Mouse (Mus musculus): Measurements from ENCODE around the gene Lrrfip1. TPM values are rescaled to one million over a fixed set of nuclear protein-coding genes. Genes with fewer than 3 reads are reported as not detected.

Lrrfip1 gene
- polyA plus RNA-seq, 1 experiment from 2014 or later = 27.6 TPM

- no peaks in the 10 kb centered on the region for H3K9me3 ChIP-seq
- H3K4me3 ChIP-seq = no peak overlapping the region
- H3K27me3 ChIP-seq (replicated peaks) = no peaks in the 10 kb centered on the region
- no peak overlapping the region for H3K4me2 ChIP-seq (replicated peaks)
- 83% methylated on average over 3 of the region's 3 CpGs for WGBS
- no peaks in the 10 kb centered on the region for H3K36me3 ChIP-seq
- ATAC-seq (ENCODE audit: low FRiP score, low read depth) = no peak
- H3K27ac ChIP-seq = no peak overlapping the region
- peaks cover 24% of the 10 kb centered on the region for H3K4me1 ChIP-seq
- H3K9ac ChIP-seq = no peak overlapping the region
These were observed 15.3 kb downstream of the Lrrfip1 start for GRCm38 (mm10) chr1:91013803-91014202.

GRCm38 (mm10) chr1:91015571-91015970 is 17.0 kb downstream of the Lrrfip1 start:
- H3K36me3 ChIP-seq = no peaks in the 10 kb centered on the region
- H3K9ac ChIP-seq = no peak overlapping the region
- no peak overlapping the region for H3K4me2 ChIP-seq (replicated peaks)
- no peak for ATAC-seq (ENCODE audit: low FRiP score, low read depth)
- H3K9me3 ChIP-seq = no peaks in the 10 kb centered on the region
- H3K27me3 ChIP-seq (replicated peaks) = no peaks in the 10 kb centered on the region
- no peak overlapping the region for H3K27ac ChIP-seq
- H3K4me3 ChIP-seq = no peak overlapping the region
- H3K4me1 ChIP-seq = peaks cover 24% of the 10 kb centered on the region
- WGBS = 68% methylated on average over 7 of the region's 7 CpGs

- H3K27me3 ChIP-seq (replicated peaks) = no peaks in the 10 kb centered on the region
- no peak overlapping the region for H3K27ac ChIP-seq
- ATAC-seq (ENCODE audit: low FRiP score, low read depth) = no peak
- H3K4me1 ChIP-seq = peaks cover 17% of the 10 kb centered on the region
- H3K9ac ChIP-seq = 0 out of 2 replicates have a peak overlapping the region, but pooled peaks have one; percentile 8
- no peaks in the 10 kb centered on the region for H3K36me3 ChIP-seq
- peak overlapping the region; percentile 32 for H3K4me2 ChIP-seq (replicated peaks)
- no peaks in the 10 kb centered on the region for H3K9me3 ChIP-seq
- H3K4me3 ChIP-seq = no peak overlapping the region
- 19% methylated on average over 20 of the region's 20 CpGs for WGBS
These were observed 18.7 kb downstream of the Lrrfip1 start for GRCm38 (mm10) chr1:91017111-91017758.

GRCm38 (mm10) chr1:91019346-91019745 is 20.8 kb downstream of the Lrrfip1 start:
- 84% methylated on average over 2 of the region's 2 CpGs for WGBS
- H3K27me3 ChIP-seq (replicated peaks) = no peaks in the 10 kb centered on the region
- H3K9me3 ChIP-seq = no peaks in the 10 kb centered on the region
- H3K4me3 ChIP-seq = no peak overlapping the region
- no peak overlapping the region for H3K27ac ChIP-seq
- H3K9ac ChIP-seq = no peak overlapping the region
- peaks cover 9% of the 10 kb centered on the region for H3K4me1 ChIP-seq
- H3K4me2 ChIP-seq (replicated peaks) = no peak overlapping the region
- ATAC-seq (ENCODE audit: low FRiP score, low read depth) = no peak
- no peaks in the 10 kb centered on the region for H3K36me3 ChIP-seq

GRCm38 (mm10) chr1:91021304-91021703 is 22.8 kb downstream of the Lrrfip1 start:
- Histone ChIP-seq H3K36me3 (no peaks in the 10 kb centered on the region), H3K4me2 (replicated peaks) (no peak overlapping the region), H3K9me3 (no peaks in the 10 kb centered on the region), H3K27me3 (replicated peaks) (no peaks in the 10 kb centered on the region), H3K4me1 (peaks cover 9% of the 10 kb centered on the region), H3K27ac (no peak overlapping the region), H3K9ac (no peak overlapping the region), H3K4me3 (no peak overlapping the region)
- no peak for ATAC-seq (ENCODE audit: low FRiP score, low read depth)
- 67% methylated on average over 3 of the region's 3 CpGs for WGBS

- 78% methylated on average over 11 of the region's 11 CpGs for WGBS
- ATAC-seq (ENCODE audit: low FRiP score, low read depth) = no peak
- Histone ChIP-seq H3K4me2 (replicated peaks) (no peak overlapping the region), H3K27me3 (replicated peaks) (no peaks in the 10 kb centered on the region), H3K4me3 (no peak overlapping the region), H3K27ac (no peak overlapping the region), H3K36me3 (no peaks in the 10 kb centered on the region), H3K9ac (no peak overlapping the region), H3K4me1 (peaks cover 3% of the 10 kb centered on the region), H3K9me3 (no peaks in the 10 kb centered on the region)
These were observed 23.8 kb downstream of the Lrrfip1 start for GRCm38 (mm10) chr1:91022157-91022895.

GRCm38 (mm10) chr1:91023230-91023629 is 24.7 kb downstream of the Lrrfip1 start:
- no peak overlapping the region for H3K4me2 ChIP-seq (replicated peaks)
- no peak overlapping the region for H3K27ac ChIP-seq
- no peaks in the 10 kb centered on the region for H3K27me3 ChIP-seq (replicated peaks)
- no peak overlapping the region for H3K9ac ChIP-seq
- 82% methylated on average over 5 of the region's 5 CpGs for WGBS
- no peak overlapping the region for H3K4me3 ChIP-seq
- ATAC-seq (ENCODE audit: low FRiP score, low read depth) = no peak
- H3K9me3 ChIP-seq = no peaks in the 10 kb centered on the region
- no peaks in the 10 kb centered on the region for H3K36me3 ChIP-seq
- H3K4me1 ChIP-seq = no peaks in the 10 kb centered on the region

- Histone ChIP-seq H3K27me3 (replicated peaks) (no peaks in the 10 kb centered on the region), H3K4me1 (no peaks in the 10 kb centered on the region), H3K4me2 (replicated peaks) (no peak overlapping the region), H3K9me3 (no peaks in the 10 kb centered on the region), H3K4me3 (no peak overlapping the region), H3K27ac (no peak overlapping the region), H3K9ac (no peak overlapping the region), H3K36me3 (no peaks in the 10 kb centered on the region)
- 87% methylated on average over 9 of the region's 9 CpGs for WGBS
- ATAC-seq (ENCODE audit: low FRiP score, low read depth) = no peak
These were observed 25.4 kb downstream of the Lrrfip1 start for GRCm38 (mm10) chr1:91023960-91024359.

- WGBS = 51% methylated on average over 3 of the region's 3 CpGs
- ATAC-seq (ENCODE audit: low FRiP score, low read depth) = no peak
- Histone ChIP-seq H3K9me3 (no peaks in the 10 kb centered on the region), H3K4me3 (no peak overlapping the region), H3K36me3 (no peaks in the 10 kb centered on the region), H3K4me2 (replicated peaks) (no peak overlapping the region), H3K9ac (no peak overlapping the region), H3K27me3 (replicated peaks) (no peaks in the 10 kb centered on the region), H3K27ac (no peak overlapping the region), H3K4me1 (no peaks in the 10 kb centered on the region)
These were observed 25.9 kb downstream of the Lrrfip1 start for GRCm38 (mm10) chr1:91024464-91024863.

GRCm38 (mm10) chr1:91026945-91027344 is 28.4 kb downstream of the Lrrfip1 start:
- no peak overlapping the region for H3K4me3 ChIP-seq
- H3K27ac ChIP-seq = no peak overlapping the region
- 86% methylated on average over 2 of the region's 2 CpGs for WGBS
- no peak for ATAC-seq (ENCODE audit: low FRiP score, low read depth)
- no peaks in the 10 kb centered on the region for H3K4me1 ChIP-seq
- no peak overlapping the region for H3K4me2 ChIP-seq (replicated peaks)
- H3K9ac ChIP-seq = no peak overlapping the region
- H3K9me3 ChIP-seq = no peaks in the 10 kb centered on the region
- no peaks in the 10 kb centered on the region for H3K27me3 ChIP-seq (replicated peaks)
- no peaks in the 10 kb centered on the region for H3K36me3 ChIP-seq

GRCm38 (mm10) chr1:91030383-91030782 is 31.8 kb downstream of the Lrrfip1 start:
- H3K4me2 ChIP-seq (replicated peaks) = no peak overlapping the region
- no peak for ATAC-seq (ENCODE audit: low FRiP score, low read depth)

GRCm38 (mm10) chr1:91031547-91031946 is 33.0 kb downstream of the Lrrfip1 start:
- H3K27me3 ChIP-seq (replicated peaks) = no peaks in the 10 kb centered on the region
- H3K4me3 ChIP-seq = no peak overlapping the region
- no peaks in the 10 kb centered on the region for H3K4me1 ChIP-seq
- ATAC-seq (ENCODE audit: low FRiP score, low read depth) = no peak
- H3K36me3 ChIP-seq = no peaks in the 10 kb centered on the region
- H3K9me3 ChIP-seq = no peaks in the 10 kb centered on the region
- H3K9ac ChIP-seq = no peak overlapping the region
- 86% methylated on average over 4 of the region's 4 CpGs for WGBS
- no peak overlapping the region for H3K4me2 ChIP-seq (replicated peaks)
- H3K27ac ChIP-seq = no peak overlapping the region

More at GRCm38 (mm10) chr1:91030383-91030782, 31.8 kb downstream of the Lrrfip1 start:
- no peaks in the 10 kb centered on the region for H3K27me3 ChIP-seq (replicated peaks)
- no peak overlapping the region for H3K27ac ChIP-seq
- no peaks in the 10 kb centered on the region for H3K9me3 ChIP-seq
- no peaks in the 10 kb centered on the region for H3K4me1 ChIP-seq
- H3K36me3 ChIP-seq = no peaks in the 10 kb centered on the region
- 89% methylated on average over 1 of the region's 1 CpGs for WGBS
- no peak overlapping the region for H3K4me3 ChIP-seq
- H3K9ac ChIP-seq = no peak overlapping the region

All from neural tube, embryonic 12.5 days (tissue).